ENCODE assay signal across 19 mouse cellular contexts in the genomic region with DNA sequence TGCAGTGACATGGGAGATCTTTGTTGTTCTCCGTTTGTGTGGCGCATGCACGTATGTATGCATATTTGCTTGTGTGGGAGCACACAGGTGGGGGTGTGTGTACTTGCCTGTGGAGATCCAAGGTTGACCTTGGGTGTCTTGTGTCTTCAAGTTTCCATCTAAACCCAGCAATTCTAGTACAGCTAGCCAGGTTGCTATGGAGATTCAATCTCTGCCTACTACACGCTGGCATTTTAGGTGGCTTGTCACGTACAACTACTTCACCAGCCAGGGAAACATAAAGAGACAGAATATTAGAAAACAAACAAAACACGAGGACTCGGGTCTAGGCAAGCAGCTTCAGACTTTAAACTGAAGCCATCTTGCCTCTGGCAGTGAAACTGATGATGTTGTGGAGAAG. TPM values are rescaled to one million over a fixed set of nuclear protein-coding genes. Genes with fewer than 3 reads are reported as not detected.
"Had no signal": no experiment of that assay in that cellular context is flagged by ENCODE, and none has a peak within 500 bp of the region (broad histone marks: within the 10 kb centered on the region; RNA-seq: fewer than 3 reads in every experiment).

No protein-coding gene starts in this region.

- H3K4me2 ChIP-seq: limb, embryonic 12.5 days; liver, embryonic 13.5 days; lung, embryonic 15.5 days; neural tube, embryonic 15.5 days had no signal

- DNase-seq: kidney, adult 9 months; kidney, postnatal 36 days; liver; liver, embryonic 13.5 days; liver, postnatal 0 days; lung, postnatal 14 days; right cerebral cortex, adult 18-20 months; right cerebral cortex, postnatal 4 days; spleen, adult 18-20 months; thymus, adult 2 months; thymus, postnatal 36 days had no signal

- H3K27ac ChIP-seq: kidney, postnatal 0 days; limb, embryonic 12.5 days; liver, embryonic 13.5 days; lung, embryonic 15.5 days; macrophage; neural tube, embryonic 15.5 days had no signal

- H3K27me3 ChIP-seq: limb, embryonic 12.5 days; liver, embryonic 13.5 days; lung, embryonic 15.5 days; neural tube, embryonic 15.5 days had no signal

- ATAC-seq: liver, postnatal 0 days had no signal

- H3K9ac ChIP-seq: limb, embryonic 12.5 days; liver, embryonic 13.5 days; liver, postnatal 0 days; lung, embryonic 15.5 days; neural tube, embryonic 15.5 days had no signal

- H3K4me1 ChIP-seq: limb, embryonic 12.5 days; liver, embryonic 13.5 days; lung, embryonic 15.5 days had no signal

- H3K4me3 ChIP-seq: limb, embryonic 12.5 days; liver, embryonic 13.5 days; lung, embryonic 15.5 days; megakaryocyte, embryonic 14.5 days; myocyte; neural tube, embryonic 15.5 days had no signal

- H3K9me3 ChIP-seq: limb, embryonic 12.5 days; liver, embryonic 13.5 days; lung, embryonic 15.5 days; megakaryocyte, embryonic 14.5 days; neural tube, embryonic 15.5 days had no signal

- H3K36me3 ChIP-seq: limb, embryonic 12.5 days; liver, embryonic 13.5 days; lung, embryonic 15.5 days; neural tube, embryonic 15.5 days had no signal

RNA-seq across cellular contexts. Expression of gene Slc5a11, which starts 38.8 kb away (rescaled TPM):
- polyA plus RNA-seq: myocyte; neural tube, embryonic 11.5 days had no signal
